ENCODE assay signal across 10 mouse cellular contexts in genomic region chr11:24370198-24370860, GRCm38 (mm10).
DNase-seq lines count a peak whose midpoint lies in the region; ATAC-seq and TF ChIP-seq lines count a peak whose summit lies in the region.
"Had no signal": no experiment of that assay in that cellular context is flagged by ENCODE, and none has a peak within 500 bp of the region (broad histone marks: within the 10 kb centered on the region; RNA-seq: fewer than 3 reads in every experiment).

No protein-coding gene starts in this region.

- 0 out of 2 replicates have a peak overlapping the region, but pooled peaks have one; percentile 0 for H3K9ac ChIP-seq in embryonic facial prominence, embryonic 12.5 days
- H3K9ac ChIP-seq in hindbrain, postnatal 0 days (replicated peaks; ENCODE audit: low read length) = no peak overlapping the region
- H3K9ac ChIP-seq in midbrain, postnatal 0 days (replicated peaks; ENCODE audit: low read length, poor library complexity, severe bottlenecking) = no peak overlapping the region

- TF ChIP-seq CTCF in hindbrain, postnatal 0 days (IDR thresholded peaks at IDR 0.05; ENCODE audit: low read depth) = no peak
- no peak for TF ChIP-seq CTCF in midbrain, postnatal 0 days (IDR thresholded peaks at IDR 0.05)

- DNase-seq in layer of hippocampus, adult 11-12 months (ENCODE audit: low spot score) = peak; percentile 14
- DNase-seq in layer of hippocampus, adult 18-20 months (ENCODE audit: low spot score in 2 of 2) = no peak
- DNase-seq in hindbrain, postnatal 0 days (ENCODE audit: low spot score) = peak; percentile 64
- DNase-seq in midbrain, postnatal 0 days (ENCODE audit: low spot score) = peak; percentile 64
- DNase-seq in c-Kit-positive CD71-positive TER-119-positive erythroid progenitor cells, embryonic 14.5 days (ENCODE audit: low spot score) = no peak
- no peak for DNase-seq in urinary bladder, postnatal 36 days (ENCODE audit: low spot score in 2 of 2)
- no peak for DNase-seq in kidney, postnatal 10 days
- DNase-seq: liver had no signal

- H3K4me2 ChIP-seq in embryonic facial prominence, embryonic 12.5 days (replicated peaks) = 0 out of 2 replicates have a peak overlapping the region, but pooled peaks have one; percentile 5
- peak overlapping the region; percentile 29 for H3K4me2 ChIP-seq in hindbrain, postnatal 0 days (ENCODE audit: low read depth, low read length)
- H3K4me2 ChIP-seq in midbrain, postnatal 0 days (ENCODE audit: low read depth, low read length, poor library complexity, severe bottlenecking) = no peak overlapping the region

- H3K27me3 ChIP-seq in embryonic facial prominence, embryonic 12.5 days = no peaks in the 10 kb centered on the region
- H3K27me3 ChIP-seq in hindbrain, postnatal 0 days (ENCODE audit: insufficient read depth, low read length) = no peaks in the 10 kb centered on the region
- no peaks in the 10 kb centered on the region for H3K27me3 ChIP-seq in midbrain, postnatal 0 days (ENCODE audit: insufficient read depth, low read length)

- peak; percentile 78 for ATAC-seq in embryonic facial prominence, embryonic 12.5 days (ENCODE audit: insufficient number of reproducible peaks, insufficient read depth, low FRiP score, low TSS enrichment)
- peak; percentile 69 for ATAC-seq in hindbrain, postnatal 0 days
- peak; percentile 49; the same call in 1 of the 2 replicates for ATAC-seq in midbrain, postnatal 0 days (ENCODE audit: low FRiP score)

- no peaks in the 10 kb centered on the region for H3K36me3 ChIP-seq in embryonic facial prominence, embryonic 12.5 days
- H3K36me3 ChIP-seq in hindbrain, postnatal 0 days (ENCODE audit: insufficient read depth, low read length) = no peaks in the 10 kb centered on the region
- no peaks in the 10 kb centered on the region for H3K36me3 ChIP-seq in midbrain, postnatal 0 days (ENCODE audit: insufficient read depth, low read length)
- H3K36me3 ChIP-seq: G1E had no signal

- H3K27ac ChIP-seq in embryonic facial prominence, embryonic 12.5 days = peak overlapping the region; percentile 43
- peak overlapping the region; percentile 37; the same call in 1 of the 2 replicates for H3K27ac ChIP-seq in hindbrain, postnatal 0 days
- H3K27ac ChIP-seq in midbrain, postnatal 0 days (ENCODE audit: low read depth, low read length) = no peak overlapping the region

- peaks cover 36% of the 10 kb centered on the region for H3K4me1 ChIP-seq in embryonic facial prominence, embryonic 12.5 days
- H3K4me1 ChIP-seq in hindbrain, postnatal 0 days (ENCODE audit: insufficient read depth, low read length) = no peaks in the 10 kb centered on the region; the same call in 1 of the 2 replicates
- H3K4me1 ChIP-seq in midbrain, postnatal 0 days (ENCODE audit: insufficient read depth, low read length) = 0 out of 2 replicates have a peak, but pooled peaks cover 4% of the 10 kb centered on the region

- WGBS in embryonic facial prominence, embryonic 12.5 days = 8% methylated on average over 15 of the region's 15 CpGs
- 12% methylated on average over 15 of the region's 15 CpGs for WGBS in hindbrain, postnatal 0 days
- 16% methylated on average over 15 of the region's 15 CpGs for WGBS in midbrain, postnatal 0 days

- no peak overlapping the region for H3K4me3 ChIP-seq in embryonic facial prominence, embryonic 12.5 days
- no peak overlapping the region for H3K4me3 ChIP-seq in hindbrain, postnatal 0 days (ENCODE audit: low read length)
- no peak overlapping the region for H3K4me3 ChIP-seq in midbrain, postnatal 0 days (ENCODE audit: low read depth, low read length)

- no peaks in the 10 kb centered on the region for H3K9me3 ChIP-seq in embryonic facial prominence, embryonic 12.5 days
- H3K9me3 ChIP-seq in hindbrain, postnatal 0 days (ENCODE audit: low read length) = no peaks in the 10 kb centered on the region
- no peaks in the 10 kb centered on the region for H3K9me3 ChIP-seq in midbrain, postnatal 0 days (ENCODE audit: low read length)
- H3K9me3 ChIP-seq: G1E had no signal

Comparison
In these comparisons a context has a peak if more than half of its experiments do, and no peak if none do; other contexts are left out.
1. DNase-seq: peak in layer of hippocampus, adult 11-12 months (single experiment), hindbrain, postnatal 0 days (single experiment) and midbrain, postnatal 0 days (single experiment); none in layer of hippocampus, adult 18-20 months (0 of 2), c-Kit-positive CD71-positive TER-119-positive erythroid progenitor cells, embryonic 14.5 days (single experiment), urinary bladder, postnatal 36 days (0 of 2) and kidney, postnatal 10 days (single experiment).
2. Peak in every context shown above with its lines, with median percentiles within 50 percentile points of each other: ATAC-seq.